Mouse (Mus musculus): Measurements from ENCODE around the gene Olfr1109.

The Olfr1109 gene

GRCm38 (mm10) chr2:87095908-87096307, at the start of gene Olfr1109:
Olfr1109 (minus strand) TSS chr2:87096008.
- DNase-seq (ENCODE audit: low read depth, low spot score): no peak

- DNase-seq (ENCODE audit: low read depth, low spot score): no peak
These were observed 44.4 kb upstream of the Olfr1109 start, which contains the start of gene Olfr1110 for GRCm38 (mm10) chr2:87140200-87140599. Olfr1110 (minus strand) TSS chr2:87140300.

GRCm38 (mm10) chr2:87114467-87114866, 18.7 kb upstream of the Olfr1109 start, which contains the start of gene Olfr259:
Olfr259 (minus strand) TSS chr2:87114567.
- no peak for DNase-seq (ENCODE audit: low read depth, low spot score)

- DNase-seq (ENCODE audit: low read depth, low spot score): no peak
These were observed 20.1 kb downstream of the Olfr1109 start, which contains the start of gene Olfr1107 for GRCm38 (mm10) chr2:87075717-87076116. Olfr1107 (minus strand) TSS chr2:87075817.

- no peak for DNase-seq (ENCODE audit: low read depth, low spot score)
These were observed 43.6 kb downstream of the Olfr1109 start, which contains the start of gene Olfr1106 for GRCm38 (mm10) chr2:87052173-87052572. Olfr1106 (minus strand) TSS chr2:87052273.
